Mouse (Mus musculus): ENCODE results near the gene Fgfr2.
A peak's percentile ranks its signal among the peaks of the same experiment; 100 is the strongest.

Fgfr2 gene

DNA sequence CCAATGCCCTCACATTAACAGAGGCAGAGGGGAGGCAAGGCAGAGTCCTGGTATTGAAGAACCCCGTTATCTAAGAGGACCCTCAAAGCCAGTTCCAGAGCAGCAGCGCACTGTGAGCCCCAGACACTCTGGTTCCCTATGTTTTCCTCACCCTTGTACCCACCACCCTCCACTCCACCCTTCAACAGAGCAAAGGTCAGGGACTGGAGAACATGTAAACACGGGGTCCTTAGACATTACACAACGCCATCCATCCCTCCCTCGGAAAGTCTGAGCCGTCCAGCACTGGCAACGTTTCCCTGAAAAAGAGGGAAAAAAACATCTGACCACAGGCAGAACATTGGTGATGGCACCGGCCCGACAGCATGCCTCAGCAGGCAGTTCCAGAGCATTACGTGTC lies 2323.7 kb downstream of the Fgfr2 start:
- no peak for DNase-seq (ENCODE audit: low spot score)

DNA sequence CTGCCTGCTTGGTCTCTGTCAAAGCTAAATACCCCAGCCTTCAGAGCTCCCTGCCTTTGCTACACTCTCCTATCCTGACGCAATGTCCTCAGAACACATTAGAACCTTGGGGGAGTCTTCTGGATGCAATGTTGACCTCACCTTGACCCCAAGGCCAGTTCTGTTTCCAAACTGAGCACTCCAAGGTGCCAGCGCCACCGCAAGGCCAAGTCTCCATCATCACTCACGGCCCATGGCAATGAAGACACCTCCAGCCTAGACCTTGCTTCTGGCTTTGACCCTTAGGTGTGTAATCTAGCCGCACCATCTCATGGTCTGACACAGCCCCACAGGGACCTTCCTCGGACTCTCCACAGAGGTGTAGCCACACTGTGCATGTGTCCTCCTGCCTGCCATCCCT lies 2325.6 kb downstream of the Fgfr2 start:
- no peak for DNase-seq (ENCODE audit: low spot score)

DNA sequence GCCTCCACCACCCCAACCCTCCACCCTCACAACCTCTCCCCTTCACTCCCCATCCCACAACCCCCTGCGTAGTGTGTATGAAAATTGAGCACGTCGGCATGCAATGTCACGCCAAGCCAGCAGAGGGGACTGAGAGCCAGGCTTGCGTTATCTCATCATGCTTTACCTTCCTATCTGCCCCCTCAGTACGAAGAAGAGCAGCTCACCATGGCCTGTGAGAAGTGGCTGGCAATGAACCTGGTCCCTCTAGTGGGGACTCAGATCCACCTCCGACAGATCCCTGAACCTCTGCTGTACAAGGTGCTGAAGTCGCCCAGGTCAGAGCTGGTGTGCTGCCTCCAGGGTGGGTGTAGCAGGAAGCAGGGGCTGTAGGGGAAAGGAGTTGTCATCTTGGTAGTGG lies 2326.4 kb downstream of the Fgfr2 start:
- no peak for DNase-seq (ENCODE audit: low spot score)

- no peak for DNase-seq (ENCODE audit: low spot score)
These were observed 2329.5 kb downstream of the Fgfr2 start for GRCm38 (mm10) chr7:130793671-130794070.

GRCm38 (mm10) chr7:130789456-130789855 lies 2333.7 kb downstream of the Fgfr2 start:
- no peak for DNase-seq (ENCODE audit: low spot score)

DNA sequence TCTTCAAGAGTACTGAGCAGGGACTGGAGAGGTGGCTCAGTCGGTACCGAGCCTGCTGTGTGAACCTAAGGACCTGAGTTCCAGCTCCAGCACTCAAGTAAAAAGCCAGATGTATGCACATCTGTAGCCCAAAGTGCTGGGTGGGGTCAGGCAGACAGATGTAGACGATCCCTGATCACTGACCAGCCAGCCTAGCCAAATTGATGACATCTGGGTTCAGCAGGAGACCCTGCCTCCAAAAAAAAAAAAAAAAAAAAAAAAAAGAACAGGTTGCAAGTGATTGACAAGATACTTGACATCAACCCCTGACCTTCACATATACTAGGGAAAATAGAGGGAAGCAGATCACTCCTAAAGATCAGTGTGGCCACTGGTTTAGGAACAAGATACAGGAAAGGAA lies 2334.2 kb downstream of the Fgfr2 start:
- no peak for DNase-seq (ENCODE audit: low spot score)

DNA sequence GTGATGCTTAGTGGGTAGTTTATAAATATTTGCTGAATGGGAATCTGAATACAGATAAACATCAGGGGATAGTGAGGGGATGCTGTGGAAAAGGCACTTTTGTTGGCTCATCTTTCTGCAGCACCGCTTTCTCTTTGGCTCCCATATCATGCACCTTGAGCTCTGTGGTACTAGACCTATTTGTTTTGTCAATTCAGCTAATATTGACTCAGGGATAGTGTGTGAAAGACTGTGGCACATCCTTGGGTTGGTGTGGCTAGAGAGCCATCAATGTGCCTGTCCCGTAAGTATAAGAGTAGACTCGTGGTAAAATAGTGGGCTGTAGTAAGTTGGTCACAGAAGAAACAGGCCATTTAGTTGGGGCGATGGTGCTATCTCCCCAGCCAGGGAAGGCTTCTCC lies 2335.6 kb downstream of the Fgfr2 start:
- no peak for DNase-seq (ENCODE audit: low spot score)

- DNase-seq (ENCODE audit: low spot score) = no peak
These were observed 2336.4 kb downstream of the Fgfr2 start for GRCm38 (mm10) chr7:130786708-130787107.

DNA sequence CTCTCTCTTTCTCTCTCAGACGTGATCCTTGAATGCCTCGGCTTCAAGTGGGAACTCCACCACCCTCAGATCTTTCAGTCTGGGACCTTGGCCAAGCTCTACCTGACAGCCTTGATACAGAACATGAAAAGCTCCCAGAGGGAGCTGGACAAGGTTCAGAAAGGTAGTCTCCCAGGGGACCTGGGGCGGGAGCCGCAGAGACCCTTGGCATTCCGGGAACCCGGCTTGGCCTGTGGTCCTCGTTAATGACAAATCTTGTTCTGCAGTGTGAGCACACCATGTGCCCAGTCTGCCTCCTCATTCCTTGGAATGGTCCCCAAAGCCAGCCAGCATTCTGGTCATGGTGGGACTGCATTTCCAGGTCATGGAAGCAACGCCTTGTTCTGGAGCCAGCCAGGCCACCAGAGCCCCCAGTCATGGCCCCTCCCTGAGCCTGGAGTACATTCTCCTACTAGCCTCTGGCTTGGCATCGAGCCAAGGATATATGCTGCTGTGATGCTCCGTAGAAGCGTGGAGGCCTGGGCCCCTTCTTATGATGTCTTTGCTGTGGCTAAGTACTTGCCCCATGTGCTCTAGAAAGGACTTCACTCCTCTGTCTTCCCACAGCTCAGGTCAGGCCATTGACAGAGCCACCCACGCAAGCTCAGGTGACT lies 2337.1 kb downstream of the Fgfr2 start:
- DNase-seq (ENCODE audit: low spot score) = no peak

DNA sequence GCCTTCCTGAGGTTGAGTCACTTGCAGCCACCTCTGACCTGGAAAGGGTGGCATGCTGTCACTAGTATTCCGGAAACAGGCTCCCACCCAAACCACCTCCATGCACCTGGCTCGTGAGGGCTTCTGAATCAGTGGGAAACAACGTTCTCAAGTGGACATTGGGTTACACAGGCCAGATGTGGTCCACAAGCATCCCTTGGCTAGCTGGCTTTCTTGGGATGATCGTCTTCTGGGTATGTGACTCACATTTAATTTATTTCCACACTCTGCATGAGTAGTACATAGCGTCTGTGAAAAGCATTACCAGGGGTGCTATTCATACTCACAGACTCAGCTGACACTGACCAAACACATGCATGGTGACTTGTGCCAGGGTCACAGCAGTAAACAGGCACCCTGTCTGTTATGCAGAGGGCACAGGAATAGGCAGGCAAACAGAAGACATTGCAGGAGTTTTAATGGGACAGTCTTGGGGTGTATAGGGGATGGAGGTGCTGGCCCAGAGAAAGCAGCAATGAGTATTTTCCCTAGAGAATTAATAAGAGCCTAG lies 2340.6 kb downstream of the Fgfr2 start:
- DNase-seq (ENCODE audit: low spot score) = no peak

DNA sequence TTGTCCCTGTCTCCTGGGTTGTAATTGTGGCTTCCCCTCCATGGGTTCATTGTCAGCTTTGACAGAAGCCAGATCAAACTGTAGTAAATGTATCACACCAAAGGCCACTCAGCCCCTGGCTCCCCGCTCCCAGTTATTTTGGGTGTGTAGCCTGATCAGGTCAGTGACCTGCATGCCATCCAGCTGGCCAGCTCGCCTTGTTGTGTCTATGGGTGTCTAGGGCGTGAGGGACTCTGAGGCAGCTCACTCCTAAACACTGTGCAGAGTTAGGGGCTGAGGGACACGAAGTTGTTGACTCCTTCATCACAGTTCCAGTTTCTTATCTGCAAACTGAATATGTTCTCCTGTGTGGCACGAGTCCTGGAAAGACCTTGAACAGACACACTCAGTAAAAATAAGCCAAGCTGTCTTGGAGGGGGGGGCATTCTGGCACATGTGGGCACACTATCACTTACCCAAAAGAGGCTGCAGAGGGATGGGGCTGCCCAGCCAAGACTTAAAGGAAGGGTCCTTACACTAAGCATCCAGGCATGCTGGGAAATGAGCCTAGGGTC lies 2342.2 kb downstream of the Fgfr2 start:
- DNase-seq (ENCODE audit: low spot score) = no peak

GRCm38 (mm10) chr7:130773914-130774630 lies 2349.1 kb downstream of the Fgfr2 start, which contains the start of gene Btbd16:
Gene Btbd16 (plus strand): TSS chr7:130774069.
- DNase-seq (ENCODE audit: low spot score) = no peak

GRCm38 (mm10) chr7:130773171-130773830 lies 2349.8 kb downstream of the Fgfr2 start:
- peak; percentile 35 for DNase-seq (ENCODE audit: low spot score)

GRCm38 (mm10) chr7:130770707-130771106 lies 2352.4 kb downstream of the Fgfr2 start:
- DNase-seq (ENCODE audit: low spot score) = peak; percentile 78

GRCm38 (mm10) chr7:130768151-130768550 lies 2355.0 kb downstream of the Fgfr2 start:
- no peak for DNase-seq (ENCODE audit: low spot score)

GRCm38 (mm10) chr7:130766411-130767170 lies 2356.6 kb downstream of the Fgfr2 start:
- DNase-seq (ENCODE audit: low spot score) = no peak

GRCm38 (mm10) chr7:130764160-130764559 lies 2359.0 kb downstream of the Fgfr2 start:
- no peak for DNase-seq (ENCODE audit: low spot score)

- DNase-seq (ENCODE audit: low spot score) = peak; percentile 60
These were observed 2360.9 kb downstream of the Fgfr2 start for GRCm38 (mm10) chr7:130762071-130762897.

DNA sequence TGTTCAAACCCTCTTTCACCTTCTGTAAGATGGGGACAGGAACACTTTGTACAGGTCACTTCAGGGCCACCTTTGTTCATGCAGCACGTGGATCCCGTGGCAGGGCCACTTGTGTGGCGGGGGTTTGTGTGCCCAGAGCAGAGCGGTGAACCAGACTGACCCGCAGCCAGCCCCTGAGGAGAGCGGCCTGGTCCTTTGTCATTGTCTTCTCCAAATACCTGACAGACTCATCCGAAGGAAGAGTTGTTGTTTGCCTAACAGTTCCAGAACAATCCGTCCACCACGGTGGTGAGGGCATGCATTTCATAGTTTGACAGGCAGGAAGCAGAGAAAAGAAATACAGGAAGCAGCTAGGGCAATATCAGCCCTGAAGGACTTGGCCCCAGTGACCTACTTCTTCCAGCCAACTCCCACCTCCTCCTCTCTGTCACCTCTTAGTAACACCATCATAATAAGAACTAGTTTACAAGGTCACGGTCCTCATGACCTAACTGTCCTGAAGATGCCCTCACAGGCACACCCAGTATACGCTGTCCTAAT lies 2365.8 kb downstream of the Fgfr2 start:
- no peak for DNase-seq (ENCODE audit: low spot score)

- peak; percentile 50 for DNase-seq (ENCODE audit: low spot score)
These were observed 2366.8 kb downstream of the Fgfr2 start for GRCm38 (mm10) chr7:130756343-130756835.

Measured in adipocyte (in vitro differentiated cells).